Mouse (Mus musculus): ENCODE results near the gene Ppp1r32.

The Ppp1r32 gene

GRCm38 (mm10) chr19:10482703-10483102, at the start of gene Ppp1r32:
Gene Ppp1r32 (minus strand): TSS chr19:10482928.
- DNase-seq (ENCODE audit: low read depth, low spot score): no peak

- no peak for DNase-seq (ENCODE audit: low read depth, low spot score)
Measured at GRCm38 (mm10) chr19:10530082-10530481, 47.4 kb upstream of the Ppp1r32 start.

- peak; percentile 32 for DNase-seq (ENCODE audit: low read depth, low spot score)
Measured at GRCm38 (mm10) chr19:10525910-10526309, 43.2 kb upstream of the Ppp1r32 start, which contains the start of gene Sdhaf2. Gene Sdhaf2 (minus strand): TSS chr19:10526142.

- DNase-seq (ENCODE audit: low read depth, low spot score): peak; percentile 75
Measured at GRCm38 (mm10) chr19:10525106-10525901, 42.6 kb upstream of the Ppp1r32 start, which contains the start of gene Cpsf7. Gene Cpsf7 (plus strand): TSS chr19:10525266.

- no peak for DNase-seq (ENCODE audit: low read depth, low spot score)
Measured at GRCm38 (mm10) chr19:10524784-10525105, 42.0 kb upstream of the Ppp1r32 start.

GRCm38 (mm10) chr19:10523483-10524080, 40.9 kb upstream of the Ppp1r32 start:
- no peak for DNase-seq (ENCODE audit: low read depth, low spot score)

GRCm38 (mm10) chr19:10521926-10522325, 39.2 kb upstream of the Ppp1r32 start:
- no peak for DNase-seq (ENCODE audit: low read depth, low spot score)

- no peak for DNase-seq (ENCODE audit: low read depth, low spot score)
Measured at GRCm38 (mm10) chr19:10520355-10520754, 37.6 kb upstream of the Ppp1r32 start.

- no peak for DNase-seq (ENCODE audit: low read depth, low spot score)
Measured at GRCm38 (mm10) chr19:10510759-10511330, 28.1 kb upstream of the Ppp1r32 start.

GRCm38 (mm10) chr19:10502571-10502970, 19.8 kb upstream of the Ppp1r32 start:
- DNase-seq (ENCODE audit: low read depth, low spot score): peak; percentile 36

GRCm38 (mm10) chr19:10500581-10500980, 17.9 kb upstream of the Ppp1r32 start:
- no peak for DNase-seq (ENCODE audit: low read depth, low spot score)

GRCm38 (mm10) chr19:10497512-10498160, 14.9 kb upstream of the Ppp1r32 start:
- no peak for DNase-seq (ENCODE audit: low read depth, low spot score)

GRCm38 (mm10) chr19:10496976-10497375, 14.2 kb upstream of the Ppp1r32 start:
- peak; percentile 40 for DNase-seq (ENCODE audit: low read depth, low spot score)

GRCm38 (mm10) chr19:10495670-10496069, 12.9 kb upstream of the Ppp1r32 start:
- no peak for DNase-seq (ENCODE audit: low read depth, low spot score)

GRCm38 (mm10) chr19:10486264-10486738, 3.6 kb upstream of the Ppp1r32 start:
- DNase-seq (ENCODE audit: low read depth, low spot score): peak; percentile 57

- DNase-seq (ENCODE audit: low read depth, low spot score): no peak
Measured at GRCm38 (mm10) chr19:10479541-10479940, 3.2 kb downstream of the Ppp1r32 start.

GRCm38 (mm10) chr19:10473779-10474178, 8.9 kb downstream of the Ppp1r32 start:
- DNase-seq (ENCODE audit: low read depth, low spot score): no peak

- DNase-seq (ENCODE audit: low read depth, low spot score): no peak
Measured at GRCm38 (mm10) chr19:10472958-10473357, 9.8 kb downstream of the Ppp1r32 start.

GRCm38 (mm10) chr19:10469171-10469658, 13.5 kb downstream of the Ppp1r32 start:
- DNase-seq (ENCODE audit: low read depth, low spot score): no peak

GRCm38 (mm10) chr19:10464427-10464826, 18.3 kb downstream of the Ppp1r32 start:
- no peak for DNase-seq (ENCODE audit: low read depth, low spot score)

- DNase-seq (ENCODE audit: low read depth, low spot score): no peak
Measured at GRCm38 (mm10) chr19:10461584-10461983, 21.1 kb downstream of the Ppp1r32 start.

- no peak for DNase-seq (ENCODE audit: low read depth, low spot score)
Measured at GRCm38 (mm10) chr19:10459907-10460306, 22.8 kb downstream of the Ppp1r32 start.
